In the genomic region with DNA sequence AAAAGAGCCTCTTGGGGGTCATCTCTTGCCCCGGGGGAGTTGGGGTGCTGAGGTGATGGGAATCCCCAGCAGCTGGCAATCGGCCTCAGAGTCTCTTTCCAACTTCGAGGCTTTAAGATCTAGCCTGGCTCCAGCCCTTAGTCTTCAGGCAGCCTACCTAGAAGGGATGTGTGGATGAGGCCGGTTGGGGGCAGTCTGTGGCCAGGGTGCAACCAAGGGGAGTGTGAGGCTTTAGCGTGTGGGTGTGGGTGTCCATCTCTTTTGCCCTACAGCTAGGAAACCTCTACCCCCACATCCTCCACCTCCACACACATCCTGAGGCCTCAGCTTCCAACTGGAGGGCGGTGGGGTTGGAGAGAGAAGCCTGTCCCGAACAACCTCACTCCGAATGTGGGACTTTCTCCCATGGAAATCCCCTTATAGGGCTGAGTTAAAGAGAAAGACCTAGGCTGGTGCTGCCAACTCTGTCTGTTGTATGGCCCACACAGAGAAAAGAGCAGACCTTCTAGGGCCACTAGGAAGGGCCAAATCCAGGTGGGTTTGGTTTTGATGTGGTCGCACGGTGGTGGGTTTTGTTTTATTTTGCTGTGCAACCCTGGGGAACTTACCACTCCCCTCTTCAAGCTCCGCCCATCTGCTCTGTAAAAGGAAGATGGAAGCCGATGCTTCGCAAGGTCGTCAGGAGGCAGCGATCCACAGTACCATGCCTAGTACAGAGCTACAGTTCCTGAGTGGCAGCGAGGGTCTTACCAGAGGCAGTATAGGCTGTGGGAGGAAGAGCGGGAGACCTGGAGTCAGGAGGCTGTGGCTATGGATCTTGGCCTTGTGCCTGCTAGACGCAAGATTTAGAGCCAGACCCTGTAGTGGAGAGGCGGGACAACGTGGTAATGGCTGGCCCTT, we compare ENCODE assay signal across 11 mouse cellular contexts. TPM values are rescaled to one million over a fixed set of nuclear protein-coding genes. Genes with fewer than 3 reads are reported as not detected.
DNase-seq lines count a peak whose midpoint lies in the region; ATAC-seq and TF ChIP-seq lines count a peak whose summit lies in the region.
"Had no signal": no experiment of that assay in that cellular context is flagged by ENCODE, and none has a peak within 500 bp of the region (broad histone marks: within the 10 kb centered on the region; RNA-seq: fewer than 3 reads in every experiment).

No protein-coding gene starts in this region.

- peak; percentile 93 for DNase-seq in heart, adult 11 months
- DNase-seq in heart, postnatal 25 days (ENCODE audit: low spot score), result no peak
- DNase-seq in embryonic facial prominence, embryonic 14.5 days (ENCODE audit: low spot score), result peak; percentile 36
- DNase-seq in kidney, postnatal 25 days, result peak; percentile 7 to 38
- DNase-seq in right cerebral cortex, postnatal 25 days, result no peak
- DNase-seq in cerebellum, adult 8-10 months, result no peak
- DNase-seq: lung, adult 2 months had no signal

- no peaks in the 10 kb centered on the region for H3K27me3 ChIP-seq in C2C12 (ENCODE audit: control insufficient read depth, insufficient read depth, insufficient read length)
- no peaks in the 10 kb centered on the region for H3K27me3 ChIP-seq in embryonic facial prominence, embryonic 14.5 days (replicated peaks; ENCODE audit: control insufficient read depth, insufficient read depth, low read length)

- ATAC-seq in embryonic facial prominence, embryonic 14.5 days (ENCODE audit: low read depth), result peak; percentile 50; the same call in 1 of the 2 replicates
- no peak for ATAC-seq in frontal cortex, adult (ENCODE audit: low TSS enrichment)
- ATAC-seq: CD4-positive, CD25-positive, alpha-beta regulatory T cell, adult 4 months had no signal

- H3K4me1 ChIP-seq in embryonic facial prominence, embryonic 14.5 days (ENCODE audit: control insufficient read depth, insufficient read depth, low read length), result peaks cover 18% of the 10 kb centered on the region

- H3K36me3 ChIP-seq in C2C12 (ENCODE audit: control insufficient read depth, insufficient read depth), result no peaks in the 10 kb centered on the region
- H3K36me3 ChIP-seq in embryonic facial prominence, embryonic 14.5 days (ENCODE audit: control insufficient read depth, insufficient read depth, low read length), result no peaks in the 10 kb centered on the region

- 27% methylated on average over 20 of the region's 20 CpGs for WGBS in embryonic facial prominence, embryonic 14.5 days

- peak overlapping the region; percentile 43 for H3ac ChIP-seq in C2C12 (ENCODE audit: control insufficient read depth, insufficient read length, low read depth)

- H3K79me2 ChIP-seq in C2C12 (ENCODE audit: control insufficient read depth, insufficient read depth), result no peaks in the 10 kb centered on the region

- H3K9me3 ChIP-seq in embryonic facial prominence, embryonic 14.5 days (ENCODE audit: control insufficient read depth, low read length), result no peaks in the 10 kb centered on the region

- H3K4me3 ChIP-seq in C2C12 (ENCODE audit: insufficient read depth, poor library complexity, severe bottlenecking), result no peak overlapping the region
- H3K4me3 ChIP-seq in embryonic facial prominence, embryonic 14.5 days (ENCODE audit: low read depth, low read length), result no peak overlapping the region

- peak overlapping the region; percentile 8; the same call in 1 of the 2 replicates for H3K4me2 ChIP-seq in embryonic facial prominence, embryonic 14.5 days (ENCODE audit: low read depth, low read length)

- peak overlapping the region; percentile 52; the same call in 1 of the 2 replicates for H3K27ac ChIP-seq in embryonic facial prominence, embryonic 14.5 days (replicated peaks; ENCODE audit: low read depth, low read length)

- TF ChIP-seq CTCF in C2C12 (IDR thresholded peaks at IDR 0.05; ENCODE audit: control insufficient read depth, insufficient read depth, insufficient read length), result peak; percentile 67

- H3K79me3 ChIP-seq in C2C12 (ENCODE audit: low read depth), result no peaks in the 10 kb centered on the region

- no peak overlapping the region for H3K9ac ChIP-seq in embryonic facial prominence, embryonic 14.5 days (ENCODE audit: low read depth, low read length)

- intact Hi-C loops in heart, postnatal 25 days (cut with DNase I), result no loop called here

TF ChIP-seq in C2C12, 6 proteins besides CTCF, POLR2A, EP300 and RAD21:
- no peak for TF ChIP-seq MYOG (IDR thresholded peaks at IDR 0.05; ENCODE audit: control insufficient read depth, extremely low read depth, insufficient read length)
- no peak for TF ChIP-seq FOSL1 (IDR thresholded peaks at IDR 0.05; ENCODE audit: insufficient read depth, low read length, poor library complexity, severe bottlenecking)
- TF ChIP-seq CEBPB (IDR thresholded peaks at IDR 0.05; ENCODE audit: low read depth), result no peak
- TF ChIP-seq MYOD1 (IDR thresholded peaks at IDR 0.05; ENCODE audit: control insufficient read depth, insufficient read length, low read depth), result no peak
- TF ChIP-seq USF1 (IDR thresholded peaks at IDR 0.05; ENCODE audit: low read depth), result no peak
- no peak for TF ChIP-seq MAX (IDR thresholded peaks at IDR 0.05)
TF ChIP-seq in C2C12: peak in this region for 0.

RNA-seq across cellular contexts. Expression of a gene that starts 14.8 kb away (rescaled TPM):
- total RNA-seq in heart, postnatal 25 days (2021), result 1,000 to 10,000 TPM; 1,261 to 1,294 TPM
- 657 TPM for polyA plus RNA-seq in C2C12 (2012; fragmentation: generic; extraction: Trizol)
- polyA plus RNA-seq in embryonic facial prominence, embryonic 14.5 days (2014; fragmentation: Nextera tagmentation; extraction: Ambion mirVana), result 159 and 218 TPM in 2 replicates
- total RNA-seq: granulocyte monocyte progenitor cell, adult 5-6 weeks had no signal
- polyA plus RNA-seq: CD4-positive, CD25-positive, alpha-beta regulatory T cell, adult 4 months had no signal

RNA-seq across cellular contexts. Expression of a gene that starts 27.5 kb away (rescaled TPM):
- 10 to 100 TPM; 81.8 to 82.7 TPM for total RNA-seq in heart, postnatal 25 days (2021)
- 134 TPM for polyA plus RNA-seq in C2C12 (2012; fragmentation: generic; extraction: Trizol)
- 115 and 128 TPM in 2 replicates for polyA plus RNA-seq in embryonic facial prominence, embryonic 14.5 days (2014; fragmentation: Nextera tagmentation; extraction: Ambion mirVana)

RNA-seq across cellular contexts. Expression of a gene that starts 29.8 kb away (rescaled TPM):
- 100 to 1,000 TPM; 141 to 144 TPM for total RNA-seq in heart, postnatal 25 days (2021)
- 29.4 TPM for polyA plus RNA-seq in C2C12 (2012; fragmentation: generic; extraction: Trizol)
- 20.2 and 20.3 TPM in 2 replicates for polyA plus RNA-seq in embryonic facial prominence, embryonic 14.5 days (2014; fragmentation: Nextera tagmentation; extraction: Ambion mirVana)

Comparison
In these comparisons a context has a peak if more than half of its experiments do, and no peak if none do; other contexts are left out.
1. DNase-seq: peak in heart, adult 11 months (single experiment), embryonic facial prominence, embryonic 14.5 days (single experiment) and kidney, postnatal 25 days (2 of 2); none in heart, postnatal 25 days (single experiment), right cerebral cortex, postnatal 25 days (single experiment) and cerebellum, adult 8-10 months (single experiment).